Mouse (Mus musculus) liver, embryonic 13.5 days (tissue): ENCODE measurements around the gene Rhd. TPM values are rescaled to one million over a fixed set of nuclear protein-coding genes. Genes with fewer than 3 reads are reported as not detected.
A peak's percentile ranks its signal among the peaks of the same experiment; 100 is the strongest.

Source experiments
- ATAC-seq: fragments of 200-750 bp; cut with Nextera tagmentation; 2 replicates; pipeline ENCODE4 v1.8.0; 2017; ENCODE audit warnings: low read depth, mild to moderate bottlenecking, moderate number of reproducible peaks, moderate library complexity
- DNase-seq: peaks from one replicate; pipeline ENCODE4 v3.0.0; 2022
- H3K27ac ChIP-seq: fragments of 300-500 bp; sonication (generic); 2 replicates; pipeline ENCODE4 v1.5.1; 2015; ENCODE audit warnings: moderate library complexity, mild to moderate bottlenecking, inconsistent platforms
- H3K27me3 ChIP-seq: fragments of 300-500 bp; sonication (generic); 2 replicates; pipeline ENCODE4 v1.6.1; 2015; ENCODE audit warnings: mild to moderate bottlenecking, inconsistent platforms
- H3K36me3 ChIP-seq: fragments of 300-500 bp; sonication (generic); 2 replicates; pipeline ENCODE4 v1.6.1; 2015; ENCODE audit warnings: mild to moderate bottlenecking, inconsistent platforms
- H3K4me1 ChIP-seq: fragments of 300-500 bp; sonication (generic); replicated peaks from 2 replicates; pipeline ENCODE4 v1.6.1; 2015; ENCODE audit warnings: inconsistent platforms
- H3K4me2 ChIP-seq: fragments of 300-500 bp; sonication (generic); 2 replicates; pipeline ENCODE4 v1.6.1; 2015; ENCODE audit warnings: inconsistent platforms, mild to moderate bottlenecking, moderate library complexity
- H3K4me3 ChIP-seq: fragments of 300-500 bp; sonication (generic); replicated peaks from 2 replicates; pipeline ENCODE4 v1.5.1; 2015; ENCODE audit warnings: mild to moderate bottlenecking, inconsistent platforms
- H3K9ac ChIP-seq: fragments of 300-500 bp; sonication (generic); 2 replicates; pipeline ENCODE4 v1.6.1; 2015; ENCODE audit warnings: mild to moderate bottlenecking, inconsistent platforms
- H3K9me3 ChIP-seq: fragments of 300-500 bp; sonication (generic); replicated peaks from 2 replicates; pipeline ENCODE4 v1.6.1; 2016; ENCODE audit warnings: inconsistent platforms
- WGBS: fragments of 180-500 bp; shearing (Covaris S2); methylation state at CpG from one replicate; pipeline ENCODE4 v1.1.7; 2015; ENCODE audit not compliant: insufficient replicate concordance; 5-methylcytosine and 5-hydroxymethylcytosine counted together
- polyA plus RNA-seq: library from polyadenylated mRNA; unstranded; fragments of >200 nt; fragmentation: Nextera tagmentation; extraction: Ambion mirVana; gene quantifications from 2 replicates; pipeline ENCODE4 v1.2.1, GENCODE M21; 2015

Gene Rhd
- polyA plus RNA-seq, 1 experiment from 2014 or later = 545 TPM

DNA sequence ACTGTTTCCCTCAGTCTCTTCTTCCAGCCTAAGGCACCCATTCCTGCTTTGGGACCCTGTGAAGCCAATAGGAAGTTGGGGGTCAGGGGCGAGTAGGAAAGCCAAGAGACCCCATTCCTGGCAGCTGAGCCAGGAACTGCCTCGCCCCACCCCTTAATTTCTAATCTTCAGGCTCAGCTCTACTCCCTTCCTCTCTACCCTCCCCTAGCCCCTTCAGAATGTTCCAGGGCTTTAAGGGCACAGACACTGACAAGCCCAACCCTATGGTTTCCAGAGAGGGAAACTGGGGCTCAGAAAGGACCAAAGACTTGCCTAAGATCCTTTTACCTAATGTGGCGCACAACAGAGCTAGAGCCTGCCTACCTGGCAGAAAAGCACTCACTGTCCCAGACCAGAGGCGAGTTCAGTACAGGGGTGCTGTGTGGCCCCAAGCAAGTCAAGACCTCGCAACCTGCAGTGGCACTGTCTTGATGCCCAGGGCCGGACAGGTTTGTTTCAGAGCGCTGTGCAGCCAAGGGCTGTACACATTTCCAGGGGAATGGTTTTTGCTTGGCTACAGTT is 5.6 kb downstream of the Rhd start:
- Histone ChIP-seq H3K36me3 (peaks cover 67% of the 10 kb centered on the region), H3K4me3 (peak overlapping the region; percentile 84), H3K9me3 (no peaks in the 10 kb centered on the region), H3K9ac (peak overlapping the region; percentile 88), H3K27me3 (0 out of 2 replicates have a peak, but pooled peaks cover 4% of the 10 kb centered on the region), H3K4me1 (peaks cover 73% of the 10 kb centered on the region), H3K4me2 (peak overlapping the region; percentile 92), H3K27ac (peak overlapping the region; percentile 100)
- DNase-seq (no peak), ATAC-seq (peak; percentile 57)
- 37% methylated on average over 7 of the region's 7 CpGs for WGBS

DNA sequence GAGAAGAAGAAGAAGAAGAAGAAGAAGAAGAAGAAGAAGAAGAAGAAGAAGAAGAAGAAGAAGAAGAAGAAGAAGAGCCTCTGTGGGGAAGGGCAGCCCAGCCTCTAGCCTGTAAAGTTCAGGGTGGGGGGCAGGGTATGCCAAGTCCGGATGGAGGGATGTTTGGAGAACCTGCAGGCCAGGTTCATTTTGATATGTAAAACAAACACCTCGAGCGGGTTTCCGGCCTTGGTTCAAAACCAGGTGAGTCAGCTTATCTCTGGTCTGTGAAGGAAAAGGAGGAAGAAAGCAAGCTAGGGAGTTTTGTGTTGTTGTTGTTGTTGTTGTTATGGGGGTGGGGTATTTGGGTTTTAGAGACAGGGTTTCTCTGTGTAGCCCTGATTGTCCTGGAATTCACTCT is 7.1 kb downstream of the Rhd start:
- DNase-seq (no peak), ATAC-seq (no peak)
- Histone ChIP-seq H3K4me3 (peak overlapping the region; percentile 27), H3K27ac (peak overlapping the region; percentile 76), H3K36me3 (peaks cover 77% of the 10 kb centered on the region), H3K27me3 (0 out of 2 replicates have a peak, but pooled peaks cover 4% of the 10 kb centered on the region), H3K4me2 (peak overlapping the region; percentile 38), H3K4me1 (peaks cover 74% of the 10 kb centered on the region), H3K9me3 (no peaks in the 10 kb centered on the region), H3K9ac (peak overlapping the region; percentile 47)
- WGBS = 34% methylated on average over 4 of the region's 4 CpGs

DNA sequence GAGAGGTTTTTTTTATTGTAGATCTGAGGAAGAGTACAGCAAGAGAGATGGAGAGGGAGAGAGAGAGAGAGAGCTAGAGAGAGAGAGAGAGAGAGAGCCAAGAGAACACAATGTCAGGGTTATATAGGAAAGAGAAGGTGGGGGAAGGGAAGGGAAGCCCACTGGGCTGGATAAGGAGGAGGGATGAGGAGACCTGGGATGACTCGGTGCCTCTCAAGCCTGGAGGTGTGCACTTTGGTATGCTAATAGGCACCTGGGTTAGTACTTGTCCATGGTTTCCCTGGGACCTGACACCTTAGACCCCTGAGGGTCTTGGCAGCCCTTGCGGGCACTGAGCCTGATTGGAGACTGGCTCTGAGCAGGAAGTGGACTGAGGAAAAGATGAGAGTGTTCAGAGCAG is 7.6 kb downstream of the Rhd start:
- ATAC-seq = no peak
- Histone ChIP-seq H3K4me2 (peak overlapping the region; percentile 38), H3K36me3 (peaks cover 77% of the 10 kb centered on the region), H3K27ac (peak overlapping the region; percentile 76), H3K9ac (peak overlapping the region; percentile 47), H3K4me3 (peak overlapping the region; percentile 27), H3K27me3 (0 out of 2 replicates have a peak, but pooled peaks cover 4% of the 10 kb centered on the region), H3K4me1 (peaks cover 71% of the 10 kb centered on the region), H3K9me3 (no peaks in the 10 kb centered on the region)
- DNase-seq = no peak
- WGBS = 58% methylated on average over 2 of the region's 2 CpGs

DNA sequence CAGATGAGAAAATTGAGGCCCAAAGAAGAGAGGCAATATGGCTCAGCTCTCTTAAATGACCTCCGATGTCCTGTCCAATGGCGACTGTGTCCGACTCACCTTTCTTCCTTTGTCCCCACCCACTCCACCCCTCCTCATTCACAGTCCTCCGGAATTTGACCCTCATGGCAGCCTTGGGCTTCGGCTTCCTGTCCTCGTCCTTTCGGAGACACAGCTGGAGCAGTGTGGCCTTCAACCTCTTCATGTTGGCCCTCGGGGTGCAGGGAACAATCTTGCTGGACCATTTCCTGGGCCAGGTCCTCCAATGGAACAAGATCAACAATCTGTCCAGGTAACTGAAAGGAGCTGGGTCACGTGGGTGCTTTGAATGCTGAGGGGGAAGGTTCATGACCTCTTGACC is 11.8 kb downstream of the Rhd start:
- peaks cover 93% of the 10 kb centered on the region for H3K36me3 ChIP-seq

DNA sequence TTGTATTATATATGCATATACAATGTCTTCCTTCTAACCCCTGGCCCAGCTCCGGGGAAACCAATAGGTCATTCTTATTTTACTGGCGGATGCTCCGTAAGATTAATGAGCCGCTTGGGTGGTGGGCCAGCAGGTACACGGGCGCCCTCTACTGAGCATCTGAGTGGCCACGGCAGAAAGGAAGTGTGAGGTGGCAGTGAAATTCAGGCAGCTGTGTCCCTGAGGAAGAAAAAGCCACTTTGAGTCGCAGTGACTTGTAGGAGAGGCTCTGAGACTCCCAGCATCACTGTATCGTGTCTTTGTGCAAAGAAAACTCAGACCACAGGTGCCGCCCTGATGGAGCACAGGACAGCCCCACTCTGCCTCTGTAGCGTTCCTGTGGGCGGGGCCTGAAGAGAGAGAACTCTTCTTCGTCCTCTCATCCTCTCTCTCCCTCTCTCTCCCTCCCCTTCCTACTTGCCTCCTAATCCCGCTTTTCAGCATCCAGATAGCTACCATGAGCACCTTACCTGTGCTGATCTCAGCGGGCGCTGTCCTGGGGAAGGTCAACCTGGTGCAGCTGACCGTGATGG is 15.2 kb downstream of the Rhd start:
- Histone ChIP-seq H3K4me3 (peak overlapping the region; percentile 27), H3K9ac (no peak overlapping the region), H3K27me3 (no peaks in the 10 kb centered on the region), H3K36me3 (peaks cover 97% of the 10 kb centered on the region), H3K4me2 (peak overlapping the region; percentile 53), H3K27ac (peak overlapping the region; percentile 47), H3K4me1 (peaks cover 37% of the 10 kb centered on the region), H3K9me3 (no peaks in the 10 kb centered on the region)
- ATAC-seq (peak; percentile 28; the same call in 1 of the 2 replicates), DNase-seq (peak; percentile 56)
- 11% methylated on average over 17 of the region's 17 CpGs for WGBS

More for the DNA sequence above, 11.8 kb downstream of the Rhd start:
- H3K9me3 ChIP-seq = no peaks in the 10 kb centered on the region
- no peak overlapping the region; the same call in 1 of the 2 replicates for H3K27ac ChIP-seq
- DNase-seq (no peak), ATAC-seq (no peak)
- WGBS = 84% methylated on average over 9 of the region's 9 CpGs
- no peak overlapping the region for H3K9ac ChIP-seq
- peaks cover 56% of the 10 kb centered on the region for H3K4me1 ChIP-seq
- H3K27me3 ChIP-seq = no peaks in the 10 kb centered on the region
- no peak overlapping the region for H3K4me2 ChIP-seq
- H3K4me3 ChIP-seq = no peak overlapping the region

DNA sequence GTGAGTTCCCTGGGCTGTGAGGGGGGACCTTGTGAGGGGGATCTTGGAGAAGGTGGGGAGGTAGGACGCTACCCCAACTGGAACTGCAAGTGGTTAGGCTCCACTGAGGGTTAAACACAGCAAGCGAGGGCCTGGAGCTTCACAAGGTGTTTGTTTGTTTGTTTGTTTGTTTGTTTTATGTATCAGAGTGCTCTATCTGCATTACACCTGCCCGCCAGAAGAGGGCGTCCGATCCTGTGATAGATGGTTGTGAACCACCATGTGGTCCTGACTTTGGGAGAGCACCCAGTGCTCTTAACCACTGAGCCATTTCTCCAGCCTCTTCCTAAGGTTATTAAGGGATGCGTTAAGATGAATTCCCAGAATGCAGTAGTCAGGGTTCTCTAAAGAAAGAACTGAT is 15.7 kb downstream of the Rhd start:
- DNase-seq (no peak), ATAC-seq (no peak)
- Histone ChIP-seq H3K36me3 (peaks cover 97% of the 10 kb centered on the region), H3K9me3 (no peaks in the 10 kb centered on the region), H3K4me3 (peak overlapping the region; percentile 27; the same call in 1 of the 2 replicates), H3K27ac (0 out of 2 replicates have a peak overlapping the region, but pooled peaks have one; percentile 47), H3K4me1 (peaks cover 36% of the 10 kb centered on the region), H3K9ac (no peak overlapping the region), H3K27me3 (no peaks in the 10 kb centered on the region), H3K4me2 (peak overlapping the region; percentile 53)
- WGBS = 42% methylated on average over 6 of the region's 6 CpGs

DNA sequence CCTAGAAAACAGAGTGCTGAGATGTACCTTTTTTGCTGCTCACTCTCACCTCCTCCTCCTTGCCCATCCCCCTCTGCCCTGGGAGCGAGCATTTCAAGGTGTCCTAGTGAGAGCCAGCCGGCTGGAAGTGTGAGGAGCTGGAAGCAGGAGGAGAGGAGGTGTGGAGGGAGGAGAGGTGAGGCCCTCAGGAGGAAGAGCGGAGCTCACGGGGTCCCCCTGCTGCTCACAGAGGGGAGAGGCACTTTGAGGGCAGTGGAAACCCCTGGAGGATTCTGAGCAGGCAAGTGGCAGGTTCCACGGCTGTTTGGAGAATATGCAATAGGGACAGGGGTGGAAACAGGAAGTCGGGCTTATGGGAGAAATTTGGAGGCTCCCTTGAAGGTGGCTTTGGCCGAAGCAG is 18.9 kb downstream of the Rhd start:
- no peak overlapping the region for H3K4me2 ChIP-seq
- no peak overlapping the region for H3K4me3 ChIP-seq
- no peaks in the 10 kb centered on the region for H3K27me3 ChIP-seq
- H3K4me1 ChIP-seq = peaks cover 25% of the 10 kb centered on the region
- DNase-seq (no peak), ATAC-seq (peak; percentile 37; the same call in 1 of the 2 replicates)
- peaks cover 97% of the 10 kb centered on the region for H3K36me3 ChIP-seq
- H3K9me3 ChIP-seq = no peaks in the 10 kb centered on the region
- no peak overlapping the region for H3K27ac ChIP-seq
- WGBS = 28% methylated on average over 7 of the region's 7 CpGs
- no peak overlapping the region for H3K9ac ChIP-seq

DNA sequence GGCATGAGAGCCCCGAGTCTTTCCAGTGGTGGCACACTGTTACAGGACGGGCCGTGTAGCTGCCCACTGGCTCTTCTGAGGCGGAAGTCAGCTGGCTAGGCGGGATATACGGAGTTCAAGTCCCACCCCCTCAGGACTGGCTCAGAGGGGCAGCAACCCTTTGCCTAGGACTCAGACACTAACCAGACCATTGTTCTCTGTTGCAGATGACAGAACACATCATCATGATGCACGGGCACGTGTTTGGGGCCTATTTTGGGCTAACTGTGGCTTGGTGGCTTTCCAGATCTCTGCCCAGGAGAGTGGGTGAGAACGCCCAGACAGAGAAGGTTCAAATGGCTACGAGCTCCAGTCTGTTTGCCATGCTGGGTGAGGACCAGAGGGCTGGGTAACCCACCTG is 19.5 kb downstream of the Rhd start:
- Histone ChIP-seq H3K4me3 (no peak overlapping the region), H3K9ac (no peak overlapping the region), H3K4me2 (no peak overlapping the region), H3K27me3 (no peaks in the 10 kb centered on the region), H3K27ac (no peak overlapping the region), H3K36me3 (peaks cover 97% of the 10 kb centered on the region), H3K4me1 (peaks cover 19% of the 10 kb centered on the region), H3K9me3 (no peaks in the 10 kb centered on the region)
- DNase-seq = no peak
- 82% methylated on average over 10 of the region's 10 CpGs for WGBS
- no peak for ATAC-seq

DNA sequence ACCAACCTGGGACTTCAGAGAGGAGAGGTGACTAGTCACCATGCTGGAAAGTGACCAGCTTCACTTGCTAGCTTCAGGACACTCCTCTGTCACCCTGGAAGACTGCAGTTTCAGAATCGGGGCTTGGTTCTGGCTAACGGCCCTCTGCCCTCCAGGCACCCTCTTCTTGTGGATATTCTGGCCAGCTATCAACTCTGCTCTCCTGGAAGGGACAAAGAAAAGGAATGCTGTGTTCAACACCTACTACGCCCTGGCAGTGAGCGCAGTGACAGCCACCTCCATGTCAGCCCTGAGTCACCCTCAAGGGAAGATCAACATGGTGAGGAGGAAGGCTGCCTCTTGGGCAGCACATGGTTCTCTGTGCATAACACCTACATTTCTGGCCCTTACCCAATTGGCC is 20.0 kb downstream of the Rhd start:
- WGBS = 90% methylated on average over 4 of the region's 4 CpGs
- Histone ChIP-seq H3K4me3 (no peak overlapping the region), H3K4me2 (no peak overlapping the region), H3K9ac (no peak overlapping the region), H3K36me3 (peaks cover 97% of the 10 kb centered on the region), H3K27ac (no peak overlapping the region), H3K9me3 (no peaks in the 10 kb centered on the region), H3K27me3 (no peaks in the 10 kb centered on the region), H3K4me1 (peaks cover 14% of the 10 kb centered on the region)
- DNase-seq (no peak), ATAC-seq (no peak)

DNA sequence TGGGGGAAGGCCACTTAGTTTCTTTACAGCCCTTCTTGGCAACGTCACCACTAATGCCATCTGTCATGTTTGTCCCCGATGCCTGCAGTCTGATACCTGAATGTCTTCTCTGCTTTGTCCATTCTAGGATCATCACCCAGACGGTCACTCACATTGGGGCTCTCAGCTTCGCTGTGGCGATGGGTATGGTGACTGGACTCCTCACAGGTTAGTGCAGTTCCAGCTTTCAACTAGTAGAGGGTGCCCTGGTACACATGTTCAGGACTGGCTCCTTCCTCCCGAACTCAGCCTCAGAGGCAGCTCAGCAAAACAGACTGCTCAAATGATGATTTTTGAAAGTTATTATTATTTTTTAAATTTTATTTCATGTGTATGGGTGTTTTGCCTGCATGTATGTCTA is 27.8 kb downstream of the Rhd start:
- ATAC-seq (no peak), DNase-seq (no peak)
- whole genome bisulfite sequencing = 78% methylated on average over 6 of the region's 6 CpGs
- no peaks in the 10 kb centered on the region for H3K27me3 ChIP-seq
- no peak overlapping the region for H3K4me3 ChIP-seq
- H3K27ac ChIP-seq = no peak overlapping the region
- no peaks in the 10 kb centered on the region for H3K4me1 ChIP-seq
- no peaks in the 10 kb centered on the region for H3K9me3 ChIP-seq
- no peak overlapping the region for H3K4me2 ChIP-seq
- peaks cover 100% of the 10 kb centered on the region for H3K36me3 ChIP-seq
- H3K9ac ChIP-seq = no peak overlapping the region

DNA sequence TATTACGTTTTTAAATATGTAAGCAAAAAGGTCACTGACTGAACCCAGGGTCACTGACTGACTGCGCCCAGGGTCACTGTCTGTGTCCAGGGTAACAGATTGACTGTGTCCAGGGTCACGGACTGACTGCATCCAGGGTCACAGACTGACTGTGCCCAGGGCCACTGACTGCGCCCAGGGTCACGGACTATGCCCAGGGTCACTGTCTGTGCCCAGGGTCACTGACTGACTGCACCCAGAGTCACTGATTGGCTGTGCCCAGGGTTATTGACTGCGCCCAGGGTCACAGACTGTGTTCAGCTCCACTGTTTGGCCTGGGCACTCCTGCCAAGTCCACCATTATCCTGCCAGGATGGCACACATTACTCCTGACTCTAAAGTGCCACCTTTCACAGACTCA is 32.9 kb downstream of the Rhd start:
- H3K27ac ChIP-seq = no peak overlapping the region
- DNase-seq (no peak), ATAC-seq (peak; percentile 30; the same call in 1 of the 2 replicates)
- no peak overlapping the region for H3K4me3 ChIP-seq
- no peak overlapping the region for H3K4me2 ChIP-seq
- no peaks in the 10 kb centered on the region for H3K9me3 ChIP-seq
- 92% methylated on average over 6 of the region's 6 CpGs for WGBS
- H3K36me3 ChIP-seq = peaks cover 100% of the 10 kb centered on the region
- H3K4me1 ChIP-seq = no peaks in the 10 kb centered on the region
- no peaks in the 10 kb centered on the region for H3K27me3 ChIP-seq
- H3K9ac ChIP-seq = no peak overlapping the region

DNA sequence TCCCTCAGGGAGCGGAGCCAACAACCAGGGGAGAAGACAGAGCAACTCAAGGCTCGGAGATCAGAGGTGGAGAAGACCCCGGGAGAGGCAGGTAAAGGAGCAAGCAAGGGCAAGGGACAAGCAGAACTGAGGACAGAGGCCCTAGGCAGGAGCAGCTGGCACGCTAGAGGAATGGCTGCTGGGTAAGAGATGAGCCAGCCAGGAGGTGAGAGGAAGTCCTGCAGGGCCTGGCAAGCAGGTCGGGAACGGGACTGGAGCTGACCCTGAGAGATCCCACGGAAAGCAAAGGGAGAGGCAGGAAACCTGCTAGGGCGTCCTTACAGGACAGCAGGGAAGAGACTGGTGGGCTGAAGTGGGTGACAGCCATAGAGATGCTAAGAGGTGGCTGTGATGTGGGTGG is 36.8 kb downstream of the Rhd start:
- no peak overlapping the region for H3K27ac ChIP-seq
- H3K36me3 ChIP-seq = peaks cover 99% of the 10 kb centered on the region
- no peaks in the 10 kb centered on the region for H3K27me3 ChIP-seq
- H3K4me2 ChIP-seq = no peak overlapping the region
- WGBS = 87% methylated on average over 8 of the region's 8 CpGs
- DNase-seq (no peak), ATAC-seq (no peak)
- no peaks in the 10 kb centered on the region for H3K9me3 ChIP-seq
- H3K4me1 ChIP-seq = no peaks in the 10 kb centered on the region
- no peak overlapping the region for H3K9ac ChIP-seq
- no peak overlapping the region for H3K4me3 ChIP-seq
